Mouse (Mus musculus): ENCODE measurements at regions not wholly inside any gene's neighbourhood (a gene's known extent, or its start where the extent isn't known, plus 50 kb on each side); places are given as distances from the start of the nearest gene placed in this dataset.

DNA sequence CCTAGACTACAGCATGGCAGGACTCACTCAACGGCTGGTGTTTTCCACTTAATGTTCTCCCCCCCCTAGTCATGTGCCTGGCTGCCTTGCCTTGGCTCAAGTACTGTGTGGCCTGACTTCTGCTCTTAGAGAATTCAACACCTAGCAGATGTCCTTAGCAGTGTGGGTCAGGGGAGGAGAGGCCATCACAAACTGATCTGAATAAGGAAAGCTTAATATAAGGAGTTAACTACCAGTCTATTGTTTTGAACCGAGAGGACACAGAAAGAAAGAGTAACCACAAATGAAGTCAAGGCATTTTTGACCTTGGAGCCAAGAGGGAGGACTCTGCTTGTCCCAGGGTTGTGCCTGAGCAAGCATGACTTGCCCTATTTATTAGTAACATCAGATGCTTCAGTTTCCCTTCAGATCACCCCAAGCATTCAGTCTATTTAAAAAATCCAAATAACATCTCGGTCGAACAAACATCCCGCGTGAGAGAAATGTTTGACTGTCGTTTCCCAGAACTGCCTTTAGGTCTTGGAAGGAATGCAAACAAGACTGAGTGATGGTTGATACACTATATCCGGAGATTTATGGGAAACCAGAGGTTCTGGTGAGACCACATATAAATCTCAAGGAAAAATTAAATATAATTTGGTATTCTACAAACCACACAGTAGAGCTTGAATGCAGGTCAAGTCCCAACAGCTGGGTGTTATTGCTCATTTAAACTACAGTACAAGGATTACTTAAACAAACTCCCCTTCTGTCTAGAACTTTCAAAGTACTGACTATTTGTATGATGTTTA is 58.0 kb upstream of the Map4k3 start:
- Histone ChIP-seq H3K4me1 (peaks cover 9% of the 10 kb centered on the region; the same call in 1 of the 2 replicates), H3K9ac (no peak overlapping the region), H3K27ac (no peak overlapping the region), H3K4me2 (replicated peaks) (no peak overlapping the region), H3K36me3 (no peaks in the 10 kb centered on the region), H3K4me3 (no peak overlapping the region), H3K27me3 (no peaks in the 10 kb centered on the region), H3K9me3 (peaks cover 3% of the 10 kb centered on the region; the same call in 1 of the 2 replicates)
- 67% methylated on average over 8 of the region's 8 CpGs for WGBS
- ATAC-seq (ENCODE audit: low FRiP score, low read depth) = no peak; the same call in 1 of the 2 replicates

DNA sequence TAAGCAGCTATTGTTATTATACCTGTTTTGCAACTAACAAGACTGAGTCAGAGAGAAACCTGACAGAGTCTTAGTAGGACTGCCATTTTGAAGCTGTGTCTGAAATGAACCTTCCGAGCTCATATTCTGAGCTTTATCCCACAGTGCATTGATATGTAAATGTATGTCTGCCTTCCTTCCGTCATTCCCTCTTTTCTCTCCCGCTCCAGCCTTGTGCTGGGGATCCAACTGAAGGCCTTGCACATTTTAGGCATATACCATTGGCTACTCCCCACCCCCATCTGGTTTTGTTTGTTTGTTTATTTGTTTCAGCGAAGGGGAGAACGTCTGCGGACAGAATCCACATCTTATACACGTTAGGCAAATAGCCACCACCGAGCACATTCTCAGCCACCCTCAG is 57.2 kb upstream of the Map4k3 start:
- Histone ChIP-seq H3K9me3 (peaks cover 3% of the 10 kb centered on the region; the same call in 1 of the 2 replicates), H3K4me3 (no peak overlapping the region), H3K4me1 (peaks cover 9% of the 10 kb centered on the region; the same call in 1 of the 2 replicates), H3K9ac (no peak overlapping the region), H3K36me3 (no peaks in the 10 kb centered on the region), H3K4me2 (replicated peaks) (no peak overlapping the region), H3K27ac (no peak overlapping the region), H3K27me3 (no peaks in the 10 kb centered on the region)
- WGBS = 69% methylated on average over 8 of the region's 8 CpGs
- no peak for ATAC-seq (ENCODE audit: low FRiP score, low read depth)

DNA sequence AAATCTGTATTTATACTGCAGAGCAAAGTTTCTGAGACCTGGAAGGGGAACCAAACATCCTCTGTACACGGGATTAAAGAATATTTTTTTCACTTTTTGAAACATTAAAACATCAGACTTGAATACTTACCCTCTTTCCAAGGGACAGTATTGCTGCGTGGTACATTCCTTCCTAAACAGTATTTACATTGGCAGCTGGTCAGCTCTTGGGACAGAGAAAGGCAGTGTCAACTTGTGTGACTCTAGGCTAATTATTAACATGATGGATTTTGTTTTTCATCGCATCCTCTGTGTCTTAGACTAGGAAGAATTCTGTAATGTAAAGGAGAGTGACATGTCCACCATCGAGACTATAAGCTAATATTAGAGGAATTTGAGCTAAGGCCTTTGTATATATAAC is 56.8 kb upstream of the Map4k3 start:
- no peaks in the 10 kb centered on the region for H3K27me3 ChIP-seq
- no peak overlapping the region for H3K27ac ChIP-seq
- H3K4me1 ChIP-seq = peaks cover 12% of the 10 kb centered on the region; the same call in 1 of the 2 replicates
- peaks cover 3% of the 10 kb centered on the region; the same call in 1 of the 2 replicates for H3K9me3 ChIP-seq
- H3K9ac ChIP-seq = no peak overlapping the region
- no peak overlapping the region for H3K4me2 ChIP-seq (replicated peaks)
- ATAC-seq (ENCODE audit: low FRiP score, low read depth) = no peak
- H3K36me3 ChIP-seq = no peaks in the 10 kb centered on the region
- H3K4me3 ChIP-seq = no peak overlapping the region
- 79% methylated on average over 4 of the region's 4 CpGs for WGBS

- no peak overlapping the region for H3K4me2 ChIP-seq (replicated peaks)
- H3K4me1 ChIP-seq = peaks cover 12% of the 10 kb centered on the region; the same call in 1 of the 2 replicates
- ATAC-seq (ENCODE audit: low FRiP score, low read depth) = no peak
- H3K27ac ChIP-seq = no peak overlapping the region
- H3K4me3 ChIP-seq = no peak overlapping the region
- peaks cover 6% of the 10 kb centered on the region; the same call in 1 of the 2 replicates for H3K9me3 ChIP-seq
- no peaks in the 10 kb centered on the region for H3K27me3 ChIP-seq
- H3K36me3 ChIP-seq = no peaks in the 10 kb centered on the region
- H3K9ac ChIP-seq = no peak overlapping the region
- WGBS = 17% methylated on average over 1 of the region's 1 CpGs
These were observed 53.9 kb upstream of the Map4k3 start for GRCm38 (mm10) chr17:80782233-80782632.

DNA sequence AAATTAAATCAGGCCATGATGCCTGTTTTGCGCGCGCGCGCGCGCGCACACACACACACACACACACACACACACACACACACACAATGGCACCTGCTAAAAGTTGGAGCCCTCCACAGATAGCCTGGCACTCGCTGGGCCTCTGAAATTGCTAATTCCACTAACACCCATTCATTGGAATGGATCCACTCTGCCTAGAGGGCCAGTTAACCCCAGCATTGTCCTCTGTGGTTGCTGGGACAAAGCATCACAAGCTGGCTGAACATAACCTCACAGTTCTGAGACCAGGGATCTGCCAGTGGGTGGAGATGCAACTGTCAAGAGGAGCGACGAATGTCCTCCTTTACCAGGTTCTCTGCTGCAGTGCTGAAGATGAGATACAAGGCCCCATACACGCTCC is 53.3 kb upstream of the Map4k3 start:
- no peak overlapping the region for H3K4me3 ChIP-seq
- H3K27ac ChIP-seq = no peak overlapping the region
- no peak overlapping the region for H3K4me2 ChIP-seq (replicated peaks)
- no peak for ATAC-seq (ENCODE audit: low FRiP score, low read depth)
- H3K36me3 ChIP-seq = no peaks in the 10 kb centered on the region
- no peak overlapping the region for H3K9ac ChIP-seq
- H3K4me1 ChIP-seq = peaks cover 12% of the 10 kb centered on the region; the same call in 1 of the 2 replicates
- peaks cover 6% of the 10 kb centered on the region; the same call in 1 of the 2 replicates for H3K9me3 ChIP-seq
- WGBS = 94% methylated on average over 12 of the region's 12 CpGs
- no peaks in the 10 kb centered on the region for H3K27me3 ChIP-seq

DNA sequence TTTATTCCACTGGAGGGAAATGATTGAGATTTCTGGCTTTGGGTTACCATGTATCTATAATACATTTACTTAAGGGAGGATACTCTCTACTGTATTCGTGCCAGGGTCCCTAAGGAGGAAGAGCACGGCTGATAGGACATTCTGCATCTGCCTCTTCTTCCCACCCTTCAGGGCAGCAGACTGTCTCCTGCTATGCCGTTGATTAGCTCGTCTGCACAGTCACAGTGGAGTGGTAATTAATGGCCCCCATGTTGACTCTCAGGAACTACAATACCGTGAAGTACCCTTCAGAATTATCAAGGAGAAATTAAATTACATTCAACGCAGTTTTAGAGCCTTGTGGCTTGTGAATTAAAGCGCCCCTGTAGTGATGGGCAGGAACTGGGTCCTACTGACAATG is 52.0 kb upstream of the Map4k3 start:
- Histone ChIP-seq H3K27ac (0 out of 2 replicates have a peak overlapping the region, but pooled peaks have one; percentile 22), H3K9ac (no peak overlapping the region), H3K9me3 (peaks cover 6% of the 10 kb centered on the region; the same call in 1 of the 2 replicates), H3K27me3 (no peaks in the 10 kb centered on the region), H3K4me1 (peaks cover 9% of the 10 kb centered on the region; the same call in 1 of the 2 replicates), H3K4me3 (no peak overlapping the region), H3K4me2 (replicated peaks) (no peak overlapping the region), H3K36me3 (no peaks in the 10 kb centered on the region)
- no peak for ATAC-seq (ENCODE audit: low FRiP score, low read depth)
- 63% methylated on average over 7 of the region's 7 CpGs for WGBS

- no peak overlapping the region for H3K27ac ChIP-seq
- no peak overlapping the region for H3K4me3 ChIP-seq
- H3K4me2 ChIP-seq (replicated peaks) = no peak overlapping the region
- H3K4me1 ChIP-seq = peaks cover 9% of the 10 kb centered on the region; the same call in 1 of the 2 replicates
- ATAC-seq (ENCODE audit: low FRiP score, low read depth) = peak; percentile 66; the same call in 1 of the 2 replicates
- WGBS = 60% methylated on average over 6 of the region's 6 CpGs
- H3K36me3 ChIP-seq = no peaks in the 10 kb centered on the region
- H3K9me3 ChIP-seq = peaks cover 6% of the 10 kb centered on the region; the same call in 1 of the 2 replicates
- no peak overlapping the region for H3K9ac ChIP-seq
- no peaks in the 10 kb centered on the region for H3K27me3 ChIP-seq
These were observed 51.5 kb upstream of the Map4k3 start for GRCm38 (mm10) chr17:80779782-80780181.

Data from limb, embryonic 13.5 days (tissue).